Mouse (Mus musculus) CD4-positive, CD25-positive, alpha-beta regulatory T cell (primary cell): ENCODE measurements around the gene Col6a2. TPM values are rescaled to one million over a fixed set of nuclear protein-coding genes. Genes with fewer than 3 reads are reported as not detected.

ENCODE experiments used
- polyA plus RNA-seq: library from polyadenylated mRNA; unstranded; fragments of 100-300 nt; shearing (Covaris generic); gene quantifications from one replicate; pipeline ENCODE4 v1.2.1, GENCODE M21; 2017

Col6a2 gene
- polyA plus RNA-seq = not detected

DNA sequence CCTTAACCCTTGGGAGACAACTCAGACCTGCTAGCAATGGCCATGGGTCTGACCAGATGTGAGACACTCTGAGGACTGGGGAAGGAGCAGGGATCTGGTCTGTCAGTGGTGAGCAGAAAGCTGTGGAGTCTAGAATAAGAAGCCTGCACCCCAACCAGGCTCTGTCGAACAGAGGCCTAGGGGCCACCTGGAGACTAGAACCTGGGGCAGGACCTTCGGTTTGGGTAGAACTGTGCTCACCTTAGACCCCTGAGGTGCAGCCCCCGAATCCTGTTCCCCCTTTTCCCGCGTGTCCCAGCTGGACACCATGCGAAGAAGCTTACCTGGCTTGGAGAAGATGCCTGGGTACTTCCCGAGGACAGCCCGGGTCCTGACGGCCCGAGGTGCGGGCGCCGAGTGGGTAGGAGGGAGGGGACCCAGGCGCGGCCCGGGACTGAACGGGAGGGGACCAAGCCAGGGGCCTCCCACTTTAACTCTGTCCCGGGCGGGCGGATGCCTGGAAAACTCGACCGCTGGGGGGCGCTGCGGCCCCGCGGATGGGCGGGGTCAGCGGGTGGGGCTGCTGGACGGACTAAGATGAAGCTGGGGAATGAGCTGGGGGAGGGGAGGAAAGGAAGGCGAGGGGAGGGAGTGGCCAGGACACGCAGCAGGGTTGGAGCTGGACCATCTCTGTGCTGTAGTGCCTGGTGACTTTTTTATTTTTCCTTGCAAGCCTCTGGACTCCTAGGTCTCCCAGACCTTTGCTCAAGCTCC is at the start of gene Col6a2:
Gene Col6a2 (minus strand): TSS at position 703 of the 753 bp plus-strand sequence.

DNA sequence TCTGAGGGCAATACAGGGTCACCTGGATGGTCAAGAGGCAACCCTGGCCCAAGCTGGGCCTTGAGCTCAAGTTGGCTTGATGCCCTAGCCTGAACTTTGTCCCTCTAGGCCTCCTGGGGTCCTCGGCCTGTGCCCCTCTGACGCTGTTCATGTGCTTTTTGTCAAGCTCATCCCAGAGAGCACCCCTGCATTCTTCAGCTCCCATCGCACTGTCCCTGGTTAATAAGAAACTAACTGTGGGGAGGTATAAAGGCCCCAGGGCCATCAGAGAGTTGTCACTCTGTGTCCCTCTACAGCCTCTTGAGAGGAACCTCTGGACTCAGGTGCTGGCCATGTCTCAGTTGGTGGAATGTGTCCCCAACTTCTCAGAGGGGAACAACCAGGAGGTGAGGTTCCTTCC is 48.1 kb downstream of the Col6a2 start, which contains the start of gene Ftcd:
Gene Ftcd (plus strand): TSS at position 275 of the 400 bp plus-strand sequence.

DNA sequence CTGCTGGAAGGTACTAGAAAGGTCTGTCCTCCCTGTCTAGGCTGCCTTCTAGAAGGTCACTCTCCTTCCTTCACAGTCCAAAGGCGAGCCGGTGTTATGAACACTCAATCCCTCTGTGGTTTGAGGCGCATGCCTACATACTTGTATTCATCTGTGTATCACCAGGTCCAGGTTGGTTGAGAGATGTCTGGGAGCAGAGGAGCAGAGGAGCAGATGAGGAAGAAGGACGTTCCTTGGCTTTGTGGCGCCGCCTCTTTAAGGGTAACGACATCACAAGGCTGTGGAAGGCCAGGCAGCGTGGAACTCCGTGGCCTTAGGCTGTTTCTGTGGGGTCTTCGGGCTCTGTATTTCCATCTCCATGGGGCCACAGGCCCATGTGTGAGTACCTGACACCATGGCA is 61.5 kb downstream of the Col6a2 start, which contains the start of gene Spatc1l:
Gene Spatc1l (plus strand): TSS at position 301 of the 400 bp plus-strand sequence.

Other genes starting within 250 kb of the Col6a2 start
- gene AC141477.1, start 183.2 kb downstream of the Col6a2 start, polyA plus RNA-seq = 8.1 TPM
- 20.7 TPM for gene Pcnt, start 180.8 kb downstream of the Col6a2 start, polyA plus RNA-seq
- gene 2610028H24Rik, start 174.5 kb downstream of the Col6a2 start, polyA plus RNA-seq = not detected
- gene Mcm3ap, start 154.7 kb downstream of the Col6a2 start, polyA plus RNA-seq = 77.5 TPM
- gene Ybey, start 154.5 kb downstream of the Col6a2 start, polyA plus RNA-seq = 4.0 TPM
- 10.9 TPM for gene Lss, start 92.0 kb downstream of the Col6a2 start, polyA plus RNA-seq
- 0.17 TPM for gene Spatc1l, start 61.4 kb downstream of the Col6a2 start, polyA plus RNA-seq
- not detected for gene Ftcd, start 48.0 kb downstream of the Col6a2 start, polyA plus RNA-seq
- gene Col6a1, start 102.5 kb upstream of the Col6a2 start, polyA plus RNA-seq = 0.08 TPM